Mouse (Mus musculus): ENCODE measurements around the gene Olfr1392.

Olfr1392 gene

DNA sequence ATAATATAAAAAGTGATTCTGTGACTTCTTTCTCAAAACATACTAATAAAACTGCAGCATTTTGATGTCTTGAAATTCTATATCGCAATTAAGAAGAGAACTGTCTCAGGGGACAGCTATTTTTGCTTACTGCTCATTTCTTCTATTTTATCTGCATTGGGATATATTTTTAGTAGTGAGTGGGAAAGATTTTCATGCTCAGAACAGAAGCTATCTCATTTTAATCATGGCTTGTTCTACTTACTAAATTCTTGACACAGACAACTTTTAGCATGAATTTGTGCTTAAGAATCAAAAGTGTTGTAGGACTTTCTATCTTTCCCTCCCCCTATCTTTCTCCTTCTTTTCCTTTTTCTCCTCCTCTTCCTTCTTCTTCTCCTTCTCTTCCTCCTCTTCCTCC is 44.6 kb downstream of the Olfr1392 start:
- DNase-seq, result no peak

DNA sequence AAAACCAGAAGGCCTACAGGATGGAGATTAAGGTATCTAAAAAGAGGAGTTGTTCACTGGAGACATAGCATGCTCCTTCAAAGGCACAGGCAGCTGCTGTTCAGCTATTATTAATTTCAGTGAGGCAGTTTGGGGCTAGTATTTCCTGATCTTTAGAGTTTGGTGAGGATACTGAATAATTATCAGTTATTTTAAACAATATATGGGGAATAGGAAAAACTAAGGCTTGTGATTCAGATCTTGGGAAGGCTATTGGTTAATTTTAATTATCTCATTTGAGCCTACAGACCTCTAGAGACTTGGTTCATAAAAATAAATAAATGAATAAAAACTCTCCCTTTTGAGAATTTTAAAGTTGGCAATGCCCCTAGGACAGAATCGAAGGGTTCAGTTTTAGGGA is 49.8 kb downstream of the Olfr1392 start, which contains the start of gene Olfr1390:
Gene Olfr1390, plus strand, starts transcription at position 301 of the 400 bp plus-strand sequence.
- DNase-seq, result no peak

DNA sequence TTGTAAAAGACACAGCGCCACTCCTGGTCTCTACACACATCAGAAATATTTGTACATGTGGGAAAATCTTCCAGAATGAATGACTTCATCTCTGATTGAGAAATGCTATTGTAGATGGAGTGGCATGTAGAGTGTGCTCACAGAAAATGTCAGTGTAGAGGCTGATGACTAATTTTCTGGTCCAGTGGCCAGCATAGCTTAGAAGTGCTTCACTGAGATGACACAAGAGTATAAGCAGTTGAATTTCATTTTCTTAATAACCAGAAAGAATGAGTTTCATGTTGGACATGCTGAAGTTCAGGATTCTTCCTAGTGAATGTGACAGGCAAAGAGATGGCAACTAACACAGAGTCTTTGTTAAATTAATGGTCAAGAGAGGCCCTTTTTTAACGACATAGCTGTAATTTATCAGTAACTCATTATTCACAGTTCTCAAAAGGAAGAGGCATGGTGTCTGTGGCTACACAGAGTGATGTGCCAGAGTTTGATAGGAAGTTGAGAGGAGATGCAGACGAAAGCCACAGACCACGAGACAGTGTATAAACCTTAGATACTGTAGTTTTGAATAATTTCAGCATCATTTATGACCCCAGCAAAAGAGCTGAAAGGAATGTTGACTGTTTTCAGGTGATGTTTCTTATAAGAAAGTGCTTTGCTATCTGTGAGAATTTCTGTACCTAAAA is 52.2 kb downstream of the Olfr1392 start:
- no peak for DNase-seq

Data from lung, postnatal 14 days (tissue).